ENCODE assay signal across 17 mouse cellular contexts in the genomic region with DNA sequence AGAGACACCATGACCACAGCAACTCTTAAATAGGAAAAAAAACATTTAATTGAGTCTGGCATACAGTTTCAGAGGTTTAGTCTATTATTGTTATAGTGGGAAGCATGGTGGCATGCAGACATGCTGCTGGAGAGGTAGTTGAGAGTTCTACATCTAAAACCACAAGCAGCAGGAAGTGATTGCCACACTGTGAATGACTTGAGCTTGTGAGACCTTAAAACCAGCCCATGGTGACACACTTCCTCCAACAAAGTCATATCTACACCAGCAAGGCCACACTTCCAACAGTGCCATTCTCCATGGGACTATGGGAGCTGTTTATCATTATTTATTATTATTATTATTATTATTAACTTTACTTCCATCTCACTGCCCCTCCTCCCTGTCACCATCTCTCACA.
"Had no signal": no experiment of that assay in that cellular context is flagged by ENCODE, and none has a peak within 500 bp of the region (broad histone marks: within the 10 kb centered on the region; RNA-seq: fewer than 3 reads in every experiment).

No protein-coding gene starts in this region.

- DNase-seq: kidney, adult 18-20 months; kidney, postnatal 14 days; left cerebral cortex, postnatal 4 days; liver, embryonic 13.5 days; midbrain, embryonic 14.5 days; right cerebral cortex, adult 18-20 months; right cerebral cortex, postnatal 4 days; spleen, adult 18-20 months; thymus, adult 2 months; thymus, postnatal 25 days had no signal

- H3K9me3 ChIP-seq: intestine, embryonic 15.5 days; kidney, embryonic 15.5 days; limb, embryonic 13.5 days; liver, embryonic 13.5 days; lung, embryonic 15.5 days; midbrain, embryonic 10.5 days; neural tube, embryonic 13.5 days; stomach, embryonic 15.5 days had no signal

- H3K27ac ChIP-seq: intestine, embryonic 15.5 days; kidney, embryonic 15.5 days; limb, embryonic 13.5 days; liver, embryonic 13.5 days; lung, embryonic 15.5 days; midbrain, embryonic 10.5 days; neural tube, embryonic 13.5 days; stomach, embryonic 15.5 days had no signal

- H3K9ac ChIP-seq: intestine, embryonic 15.5 days; kidney, embryonic 15.5 days; limb, embryonic 13.5 days; liver, embryonic 13.5 days; lung, embryonic 15.5 days; neural tube, embryonic 13.5 days; stomach, embryonic 15.5 days had no signal

- H3K4me1 ChIP-seq: intestine, embryonic 15.5 days; kidney, embryonic 15.5 days; limb, embryonic 13.5 days; lung, embryonic 15.5 days; midbrain, embryonic 10.5 days; stomach, embryonic 15.5 days had no signal

- H3K4me2 ChIP-seq: intestine, embryonic 15.5 days; kidney, embryonic 15.5 days; limb, embryonic 13.5 days; liver, embryonic 13.5 days; lung, embryonic 15.5 days; neural tube, embryonic 13.5 days; stomach, embryonic 15.5 days had no signal

- H3K4me3 ChIP-seq: intestine, embryonic 15.5 days; kidney, embryonic 15.5 days; limb, embryonic 13.5 days; liver, embryonic 13.5 days; lung, embryonic 15.5 days; midbrain, embryonic 10.5 days; neural tube, embryonic 13.5 days; stomach, embryonic 15.5 days had no signal

- H3K36me3 ChIP-seq: intestine, embryonic 15.5 days; kidney, embryonic 15.5 days; limb, embryonic 13.5 days; liver, embryonic 13.5 days; lung, embryonic 15.5 days; midbrain, embryonic 10.5 days; neural tube, embryonic 13.5 days; stomach, embryonic 15.5 days had no signal

- H3K27me3 ChIP-seq: intestine, embryonic 15.5 days; kidney, embryonic 15.5 days; limb, embryonic 13.5 days; liver, embryonic 13.5 days; lung, embryonic 15.5 days; neural tube, embryonic 13.5 days; stomach, embryonic 15.5 days had no signal

- ATAC-seq: intestine, embryonic 15.5 days had no signal
